Mouse (Mus musculus) forebrain, embryonic 15.5 days (tissue): ENCODE measurements around the gene Nlrx1. TPM values are rescaled to one million over a fixed set of nuclear protein-coding genes. Genes with fewer than 3 reads are reported as not detected.
A peak's percentile ranks its signal among the peaks of the same experiment; 100 is the strongest.

Source experiments
- ATAC-seq: fragments of 200-750 bp; cut with Nextera tagmentation; replicated peaks from 2 replicates; pipeline ENCODE4 v1.8.0; 2017; ENCODE audit warnings: mild to moderate bottlenecking, moderate TSS enrichment, moderate library complexity
- H3K27ac ChIP-seq: fragments of 300-500 bp; sonication (generic); replicated peaks from 2 replicates; pipeline ENCODE4 v1.5.1; 2015; ENCODE audit warnings: mild to moderate bottlenecking, inconsistent platforms
- H3K27me3 ChIP-seq: fragments of 300-500 bp; sonication (generic); 2 replicates; pipeline ENCODE4 v1.6.1; 2015; ENCODE audit warnings: inconsistent platforms
- H3K36me3 ChIP-seq: fragments of 300-500 bp; sonication (generic); 2 replicates; pipeline ENCODE4 v1.6.1; 2015; ENCODE audit warnings: mild to moderate bottlenecking, inconsistent platforms
- H3K4me1 ChIP-seq: fragments of 300-500 bp; sonication (generic); 2 replicates; pipeline ENCODE4 v1.6.1; 2015; ENCODE audit warnings: inconsistent platforms
- H3K4me2 ChIP-seq: fragments of 300-500 bp; sonication (generic); replicated peaks from 2 replicates; pipeline ENCODE4 v1.6.1; 2015; ENCODE audit warnings: mild to moderate bottlenecking, inconsistent platforms
- H3K4me3 ChIP-seq: fragments of 300-500 bp; sonication (generic); 2 replicates; pipeline ENCODE4 v1.5.1; 2015; ENCODE audit warnings: mild to moderate bottlenecking, inconsistent platforms
- H3K9ac ChIP-seq: fragments of 300-500 bp; sonication (generic); replicated peaks from 2 replicates; pipeline ENCODE4 v1.6.1; 2015; ENCODE audit warnings: mild to moderate bottlenecking, inconsistent platforms
- H3K9me3 ChIP-seq: fragments of 300-500 bp; sonication (generic); 2 replicates; pipeline ENCODE4 v1.6.1; 2016; ENCODE audit warnings: inconsistent platforms
- WGBS: fragments of 180-500 bp; shearing (Covaris S2); methylation state at CpG from one replicate; pipeline ENCODE4 v1.1.7; 2015; ENCODE audit warnings: mixed read lengths; 5-methylcytosine and 5-hydroxymethylcytosine counted together
- polyA plus RNA-seq: library from polyadenylated mRNA; unstranded; fragments of >200 nt; fragmentation: Nextera tagmentation; extraction: Ambion mirVana; gene quantifications from 2 replicates; pipeline ENCODE4 v1.2.1, GENCODE M21; 2015

The Nlrx1 gene
- polyA plus RNA-seq, 1 experiment from 2014 or later = 4.5 TPM

DNA sequence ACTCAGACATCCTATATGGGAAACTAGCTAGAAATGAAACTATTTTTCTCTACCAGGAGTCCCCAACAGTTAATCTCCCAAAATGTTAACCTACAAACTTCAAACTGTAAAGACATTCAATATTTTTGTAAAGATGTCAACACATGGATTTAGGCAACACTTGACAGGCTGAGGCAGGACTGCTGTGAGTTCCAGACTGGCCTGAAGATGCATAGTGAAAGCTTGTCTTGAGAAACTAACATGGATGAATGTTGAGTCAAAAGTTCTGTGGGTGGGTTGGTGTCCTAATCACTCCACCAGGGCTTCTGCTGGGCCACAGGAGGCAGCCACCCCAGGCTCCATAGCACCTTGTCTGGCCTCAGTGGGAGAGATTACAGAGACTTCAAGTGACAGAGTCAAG, 36.8 kb downstream of the Nlrx1 start:
- H3K4me3 ChIP-seq = no peak overlapping the region
- no peak overlapping the region for H3K9ac ChIP-seq
- 0 out of 2 replicates have a peak overlapping the region, but pooled peaks have one; percentile 54 for H3K4me2 ChIP-seq
- no peak overlapping the region for H3K27ac ChIP-seq
- H3K27me3 ChIP-seq = no peaks in the 10 kb centered on the region
- no peak for ATAC-seq
- H3K36me3 ChIP-seq = no peaks in the 10 kb centered on the region
- H3K4me1 ChIP-seq = peaks cover 35% of the 10 kb centered on the region
- H3K9me3 ChIP-seq = no peaks in the 10 kb centered on the region

GRCm38 (mm10) chr9:44225993-44226392, 42.4 kb downstream of the Nlrx1 start:
- Histone ChIP-seq H3K9me3 (no peaks in the 10 kb centered on the region), H3K27ac (no peak overlapping the region), H3K4me3 (no peak overlapping the region), H3K4me2 (no peak overlapping the region), H3K27me3 (no peaks in the 10 kb centered on the region), H3K9ac (no peak overlapping the region), H3K4me1 (peaks cover 11% of the 10 kb centered on the region), H3K36me3 (no peaks in the 10 kb centered on the region)
- ATAC-seq = no peak
- WGBS = 46% methylated on average over 6 of the region's 6 CpGs

DNA sequence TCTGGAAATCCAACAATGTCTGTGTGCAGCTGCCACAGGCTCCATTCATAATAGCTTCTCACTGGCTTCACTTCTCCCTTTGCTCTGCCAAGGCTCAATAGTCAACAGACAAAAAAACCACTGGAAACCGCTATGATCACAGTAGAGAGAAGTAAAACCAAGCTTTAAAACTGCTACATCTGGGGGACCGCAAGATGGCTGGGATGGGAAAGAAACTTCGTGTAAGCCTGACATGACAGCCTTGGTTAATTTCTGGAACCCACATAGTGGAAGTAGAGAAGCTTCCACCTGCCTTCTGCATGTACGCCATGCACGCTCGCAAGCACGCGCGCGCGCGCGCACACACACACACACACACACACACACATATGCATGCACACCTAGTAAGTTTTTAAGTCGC, 54.9 kb downstream of the Nlrx1 start:
- ATAC-seq = no peak
- WGBS = 96% methylated on average over 14 of the region's 14 CpGs
- Histone ChIP-seq H3K36me3 (peaks cover 2% of the 10 kb centered on the region; the same call in 1 of the 2 replicates), H3K4me1 (no peaks in the 10 kb centered on the region), H3K27me3 (no peaks in the 10 kb centered on the region), H3K27ac (no peak overlapping the region), H3K9me3 (no peaks in the 10 kb centered on the region), H3K4me2 (no peak overlapping the region), H3K9ac (no peak overlapping the region), H3K4me3 (no peak overlapping the region)

DNA sequence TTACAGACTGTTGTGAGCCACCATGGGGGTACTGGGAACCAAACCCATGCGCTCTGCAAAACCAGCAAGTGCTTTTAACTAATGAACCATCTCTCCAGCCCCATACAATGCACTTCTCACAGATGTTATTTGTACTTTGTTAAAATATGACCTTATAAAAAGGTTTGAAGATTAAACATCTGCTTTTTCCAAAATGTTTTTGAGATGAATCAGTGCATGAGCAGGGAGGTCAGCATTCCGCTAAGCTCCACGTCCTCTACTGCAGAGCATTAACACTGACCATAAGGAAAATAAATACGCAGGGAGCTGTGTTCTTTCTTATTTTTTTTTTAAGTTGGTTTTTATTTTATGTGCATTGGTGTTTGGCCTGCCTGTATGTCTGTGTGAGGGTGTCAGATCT, 56.0 kb downstream of the Nlrx1 start:
- Histone ChIP-seq H3K9ac (no peak overlapping the region), H3K36me3 (peaks cover 2% of the 10 kb centered on the region; the same call in 1 of the 2 replicates)

GRCm38 (mm10) chr9:44209416-44209815, 59.0 kb downstream of the Nlrx1 start:
- ATAC-seq = no peak
- H3K27me3 ChIP-seq = no peaks in the 10 kb centered on the region

More for the DNA sequence above, 56.0 kb downstream of the Nlrx1 start:
- Histone ChIP-seq H3K4me3 (no peak overlapping the region), H3K27ac (no peak overlapping the region), H3K9me3 (no peaks in the 10 kb centered on the region), H3K27me3 (no peaks in the 10 kb centered on the region), H3K4me1 (no peaks in the 10 kb centered on the region), H3K4me2 (no peak overlapping the region)
- 96% methylated on average over 4 of the region's 4 CpGs for WGBS
- ATAC-seq = no peak

GRCm38 (mm10) chr9:44207840-44208239, 60.6 kb downstream of the Nlrx1 start:
- H3K27ac ChIP-seq = no peak overlapping the region
- 96% methylated on average over 2 of the region's 2 CpGs for WGBS
- no peaks in the 10 kb centered on the region for H3K4me1 ChIP-seq
- ATAC-seq = no peak
- H3K4me3 ChIP-seq = no peak overlapping the region
- no peaks in the 10 kb centered on the region for H3K27me3 ChIP-seq
- H3K9me3 ChIP-seq = no peaks in the 10 kb centered on the region
- H3K9ac ChIP-seq = no peak overlapping the region
- H3K36me3 ChIP-seq = peaks cover 2% of the 10 kb centered on the region; the same call in 1 of the 2 replicates
- H3K4me2 ChIP-seq = no peak overlapping the region

More at GRCm38 (mm10) chr9:44209416-44209815, 59.0 kb downstream of the Nlrx1 start:
- no peaks in the 10 kb centered on the region for H3K4me1 ChIP-seq
- H3K36me3 ChIP-seq = peaks cover 2% of the 10 kb centered on the region; the same call in 1 of the 2 replicates
- WGBS = 99% methylated on average over 4 of the region's 4 CpGs
- no peak overlapping the region for H3K9ac ChIP-seq
- no peak overlapping the region for H3K4me2 ChIP-seq
- H3K9me3 ChIP-seq = no peaks in the 10 kb centered on the region
- no peak overlapping the region for H3K4me3 ChIP-seq
- H3K27ac ChIP-seq = no peak overlapping the region

Other genes starting within 250 kb of the Nlrx1 start
- 3.2 and 3.7 TPM in 2 replicates for gene Thy1, start 225.2 kb downstream of the Nlrx1 start, polyA plus RNA-seq
- 9.0 and 10.0 TPM in 2 replicates for gene Usp2, start 201.6 kb downstream of the Nlrx1 start, polyA plus RNA-seq
- gene Mfrp, start 166.9 kb downstream of the Nlrx1 start, polyA plus RNA-seq = 0.18 and 0.23 TPM in 2 replicates
- 2.2 and 3.6 TPM in 2 replicates for gene C1qtnf5, start 161.4 kb downstream of the Nlrx1 start, polyA plus RNA-seq
- gene Gm49380, start 155.1 kb downstream of the Nlrx1 start, polyA plus RNA-seq = 0.17 and 0.18 TPM in 2 replicates
- gene Rnf26, start 155.1 kb downstream of the Nlrx1 start, polyA plus RNA-seq = 39.9 and 40.1 TPM in 2 replicates
- gene Mcam, start 134.1 kb downstream of the Nlrx1 start, polyA plus RNA-seq = 11.3 and 13.1 TPM in 2 replicates
- 25.7 and 26.4 TPM in 2 replicates for gene Cbl, start 34.5 kb downstream of the Nlrx1 start, polyA plus RNA-seq
- gene Ccdc153, start 27.9 kb downstream of the Nlrx1 start, polyA plus RNA-seq = 0.32 TPM in 1 of 2 replicates, not detected in the other
- 0.59 and 0.61 TPM in 2 replicates for gene Pdzd3, start 17.1 kb downstream of the Nlrx1 start, polyA plus RNA-seq
- 14.2 and 15.6 TPM in 2 replicates for gene Abcg4, start 20.0 kb upstream of the Nlrx1 start, polyA plus RNA-seq
- gene Hinfp, start 37.1 kb upstream of the Nlrx1 start, polyA plus RNA-seq = 33.4 and 35.4 TPM in 2 replicates
- gene C2cd2l, start 51.7 kb upstream of the Nlrx1 start, polyA plus RNA-seq = 21.5 and 24.2 TPM in 2 replicates
- gene Dpagt1, start 57.4 kb upstream of the Nlrx1 start, polyA plus RNA-seq = 32.2 and 32.5 TPM in 2 replicates
- 232 and 253 TPM in 2 replicates for gene H2afx, start 66.1 kb upstream of the Nlrx1 start, polyA plus RNA-seq
- 66.3 and 71.2 TPM in 2 replicates for gene Hmbs, start 75.6 kb upstream of the Nlrx1 start, polyA plus RNA-seq
- gene Vps11, start 93.1 kb upstream of the Nlrx1 start, polyA plus RNA-seq = 38.4 and 42.3 TPM in 2 replicates
- gene Hyou1, start 110.9 kb upstream of the Nlrx1 start, polyA plus RNA-seq = 21.6 and 22.0 TPM in 2 replicates
- gene Slc37a4, start 128.3 kb upstream of the Nlrx1 start, polyA plus RNA-seq = 36.1 and 37.4 TPM in 2 replicates
- gene Rps25, start 138.5 kb upstream of the Nlrx1 start, polyA plus RNA-seq = 1,070 and 1,143 TPM in 2 replicates
- 320 and 321 TPM in 2 replicates for gene Trappc4, start 139.0 kb upstream of the Nlrx1 start, polyA plus RNA-seq
- gene Ccdc84, start 150.0 kb upstream of the Nlrx1 start, polyA plus RNA-seq = 34.6 and 35.1 TPM in 2 replicates
- not detected in 2 replicates for gene Foxr1, start 172.5 kb upstream of the Nlrx1 start, polyA plus RNA-seq
- gene Upk2, start 186.4 kb upstream of the Nlrx1 start, polyA plus RNA-seq = not detected in 2 replicates
- 13.6 and 14.4 TPM in 2 replicates for gene Bcl9l, start 214.2 kb upstream of the Nlrx1 start, polyA plus RNA-seq